Mouse (Mus musculus) intestine, embryonic 14.5 days (tissue): ENCODE data around the gene Gm17455. TPM values are rescaled to one million over a fixed set of nuclear protein-coding genes. Genes with fewer than 3 reads are reported as not detected.

Source experiments
- polyA plus RNA-seq: library from polyadenylated mRNA; unstranded; fragments of >200 nt; fragmentation: Nextera tagmentation; extraction: Ambion mirVana; gene quantifications from 2 replicates; pipeline ENCODE4 v1.2.1, GENCODE M21; 2014

Gm17455 gene
- polyA plus RNA-seq, 1 experiment from 2014 or later: 2.3 TPM

Other genes starting within 250 kb of the Gm17455 start
- 1.3 and 1.7 TPM in 2 replicates for gene Chst3, start 180.5 kb upstream of the Gm17455 start, polyA plus RNA-seq
- 104 and 124 TPM in 2 replicates for gene Psap, start 122.1 kb upstream of the Gm17455 start, polyA plus RNA-seq
- 6.0 and 6.1 TPM in 2 replicates for gene Vsir, start 52.9 kb upstream of the Gm17455 start, polyA plus RNA-seq